Mouse (Mus musculus) layer of hippocampus, postnatal 25 days (tissue): ENCODE data around the gene Rad51b. TPM values are rescaled to one million over a fixed set of nuclear protein-coding genes. Genes with fewer than 3 reads are reported as not detected.

Experiments used
- DNase-seq, 2 experiments: peaks; one replicate each; pipeline ENCODE4 v3.0.0; 2022; ENCODE audit warnings: mixed read lengths in 2 of 2, low spot score in 1 of 2; ENCODE audit errors: extremely low spot score in 1 of 2
- total RNA-seq, 2 experiments: library from RNA; stranded (reverse); gene quantifications; 2 replicates each; pipeline ENCODE4 v1.2.3; 2021

Rad51b gene
- total RNA-seq, 2 experiments from 2014 or later: 0.30 TPM; not detected in 1

DNA sequence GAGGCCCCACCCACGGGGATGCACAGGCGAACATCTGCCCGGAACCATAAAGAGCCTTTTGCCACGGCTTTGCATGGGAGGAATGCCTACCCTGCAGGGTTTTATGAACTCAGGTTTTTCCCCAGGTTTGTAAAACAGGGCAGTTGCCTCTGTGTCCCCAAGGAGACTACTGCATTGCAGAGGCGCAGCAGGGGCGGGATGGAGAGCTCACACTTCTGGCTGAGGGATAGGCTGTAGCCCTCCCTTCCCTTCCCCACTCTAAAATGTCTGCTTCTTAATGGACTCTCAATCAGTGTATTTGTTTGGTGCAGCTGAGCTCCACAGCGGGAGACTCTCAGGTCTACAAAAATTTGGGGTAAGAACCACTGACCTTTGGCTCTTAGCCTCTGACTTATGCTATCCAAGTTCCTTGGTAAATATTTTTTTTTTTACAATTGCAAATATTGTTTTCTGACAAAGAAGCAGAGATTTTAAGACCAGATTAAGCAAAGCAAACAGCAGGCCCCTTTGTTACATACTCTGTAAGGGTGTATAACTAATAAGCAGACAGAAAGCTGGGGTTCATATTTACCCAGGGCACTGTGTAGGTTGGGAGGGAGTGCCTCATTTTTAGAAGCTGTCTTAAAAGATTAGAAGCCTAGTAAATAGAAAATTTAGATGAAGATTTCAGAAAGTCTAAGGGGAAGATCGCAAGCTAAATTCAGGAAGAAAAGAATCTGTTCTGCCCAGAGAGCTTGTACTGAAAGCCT, 507.9 kb downstream of the Rad51b start:
- no peak for DNase-seq

DNA sequence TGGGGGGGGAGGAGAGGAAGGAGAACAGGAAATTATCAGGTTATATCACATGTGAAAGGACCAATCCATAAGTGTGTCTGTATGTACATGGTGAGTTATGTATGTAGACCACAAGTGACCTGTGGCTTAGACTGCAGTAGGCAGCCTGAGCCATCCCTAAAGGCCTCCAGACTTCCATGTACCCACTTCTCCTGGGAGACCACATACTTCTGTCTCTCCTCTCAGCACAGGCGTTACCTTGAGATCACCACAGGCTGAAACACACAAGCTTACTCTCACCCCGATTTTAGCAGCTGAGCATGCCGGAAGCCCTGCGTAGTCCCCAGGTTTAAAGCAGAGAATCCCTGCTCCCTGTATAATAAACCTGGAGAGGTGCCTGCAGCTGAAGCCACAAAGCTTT, 509.9 kb downstream of the Rad51b start:
- no peak for DNase-seq

DNA sequence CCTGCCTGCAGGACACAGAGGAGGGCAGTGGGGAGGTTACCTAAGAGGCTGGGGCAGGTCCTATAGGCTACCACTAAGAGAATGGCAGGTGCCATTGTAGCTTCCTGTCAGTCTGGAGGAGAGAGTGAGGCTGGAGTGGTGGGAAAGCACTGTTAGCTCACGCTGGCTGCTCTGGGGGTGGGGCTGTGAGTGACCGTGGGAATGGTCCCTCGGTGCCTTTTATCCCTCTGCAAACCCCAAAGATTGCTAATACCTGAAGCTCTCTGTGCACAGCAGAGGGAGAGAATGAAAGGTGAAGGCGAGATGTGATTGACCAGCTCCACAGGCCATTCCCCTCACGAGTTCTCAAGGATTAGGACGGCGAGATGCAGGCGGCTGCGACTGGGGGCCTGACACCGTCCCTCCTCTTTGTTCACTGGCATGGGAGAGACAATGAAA, 510.3 kb downstream of the Rad51b start:
- no peak for DNase-seq

DNA sequence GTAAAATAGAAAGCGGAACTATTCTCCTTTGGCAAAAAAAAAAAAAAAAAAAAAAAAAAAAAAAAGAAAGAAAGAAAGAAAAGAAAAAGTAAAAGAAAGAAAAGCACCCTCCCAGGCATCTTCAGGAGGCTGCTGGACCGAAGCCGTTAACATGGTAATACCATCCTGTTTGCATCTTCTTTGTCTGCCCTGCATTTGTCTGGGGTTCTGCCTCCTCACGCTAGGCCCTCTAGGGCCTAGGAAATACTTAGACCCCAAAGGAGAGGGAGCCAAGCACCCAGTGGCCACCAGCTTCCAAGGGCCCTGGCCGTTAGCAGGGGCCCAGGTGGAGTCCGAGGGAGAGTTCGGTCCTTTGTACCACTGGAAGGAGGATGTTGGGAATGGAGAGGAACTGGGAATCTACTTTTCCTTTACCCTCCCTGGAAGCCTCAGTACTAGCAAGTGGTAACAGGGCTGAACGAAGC, 510.9 kb downstream of the Rad51b start:
- no peak for DNase-seq

DNA sequence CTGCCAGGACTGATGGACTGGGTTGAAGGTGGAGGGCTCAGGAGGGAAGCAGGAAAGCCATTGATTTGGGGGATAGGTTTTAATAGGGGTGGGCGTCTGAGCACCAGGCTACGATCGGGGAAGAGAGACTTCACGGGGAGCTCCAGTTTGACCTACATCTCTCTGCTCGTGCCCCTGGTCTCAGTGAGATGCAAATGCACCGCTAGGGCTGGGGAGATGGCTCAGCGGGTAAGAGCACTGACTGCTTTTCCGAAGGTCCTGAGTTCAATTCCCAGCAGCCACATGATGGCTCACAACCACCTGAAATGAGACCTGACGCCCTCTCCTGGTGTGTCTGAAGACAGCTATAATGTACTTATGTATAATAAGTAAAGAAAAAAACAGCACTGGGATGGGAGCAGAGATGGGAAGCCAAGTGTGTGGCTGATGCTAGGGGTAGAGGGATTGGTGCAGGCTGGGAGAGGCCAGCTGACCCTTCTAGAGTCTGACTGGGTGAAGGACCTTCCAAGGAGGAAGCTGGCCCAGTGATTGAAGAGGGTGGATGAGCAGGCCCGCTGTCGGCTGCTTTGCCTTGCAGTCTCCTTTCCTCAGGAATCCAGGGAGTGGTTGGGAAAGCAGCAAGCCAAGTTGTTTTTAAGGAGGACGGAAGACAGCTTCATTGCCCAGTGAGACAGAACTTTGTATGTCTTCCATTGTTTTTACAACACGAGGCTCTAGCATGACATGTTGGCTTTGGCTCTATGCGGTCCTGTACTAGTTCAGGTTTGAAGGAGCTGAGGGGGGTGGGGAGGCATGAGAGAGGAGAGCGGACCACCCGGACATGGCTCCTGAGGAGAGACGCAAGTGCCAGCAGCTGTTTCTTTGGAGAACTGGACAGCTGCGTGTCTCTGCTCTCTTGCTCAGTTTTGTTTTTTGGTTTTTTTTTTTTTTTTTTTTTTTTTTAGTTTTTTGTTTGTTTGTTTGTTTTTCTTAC, 511.6 kb downstream of the Rad51b start:
- DNase-seq: no peak

DNA sequence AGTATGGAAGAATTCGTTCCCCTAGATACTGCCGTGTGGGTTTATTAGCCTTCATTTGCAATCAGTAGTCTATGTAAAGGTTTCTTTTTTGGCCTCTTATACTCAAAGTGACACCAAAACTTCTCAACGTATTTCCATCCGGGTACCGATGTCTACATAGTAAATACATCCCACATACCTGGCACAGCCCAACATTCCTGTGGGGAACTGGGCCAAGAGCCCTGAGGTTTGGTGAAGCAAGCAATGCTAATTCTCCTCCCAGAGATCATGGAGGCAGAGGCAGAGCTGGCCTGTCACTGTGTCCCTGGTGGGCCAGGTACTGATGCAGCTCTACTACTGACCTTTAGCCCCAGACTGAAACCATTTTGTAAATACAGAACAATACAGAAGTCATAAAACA, 512.4 kb downstream of the Rad51b start:
- no peak for DNase-seq

DNA sequence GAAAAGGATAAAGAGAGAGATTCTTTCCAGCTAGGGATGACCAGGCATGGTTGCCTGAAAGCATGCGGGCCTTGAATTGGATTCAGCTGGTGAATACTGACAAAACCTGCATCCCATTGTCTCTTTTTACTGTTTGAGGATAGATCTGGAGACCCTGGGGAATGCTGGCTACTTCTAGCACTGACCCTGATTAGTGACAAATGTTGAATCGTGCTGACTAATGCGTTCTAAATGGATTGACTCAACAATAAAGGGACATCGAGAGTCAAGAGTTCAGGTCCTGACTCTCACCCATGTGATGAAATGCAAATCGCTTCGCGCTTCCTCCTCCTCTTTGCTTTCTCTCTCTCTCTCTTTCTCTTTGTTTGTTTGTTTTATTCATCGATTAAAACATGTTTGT, 515.3 kb downstream of the Rad51b start:
- DNase-seq: no peak

DNA sequence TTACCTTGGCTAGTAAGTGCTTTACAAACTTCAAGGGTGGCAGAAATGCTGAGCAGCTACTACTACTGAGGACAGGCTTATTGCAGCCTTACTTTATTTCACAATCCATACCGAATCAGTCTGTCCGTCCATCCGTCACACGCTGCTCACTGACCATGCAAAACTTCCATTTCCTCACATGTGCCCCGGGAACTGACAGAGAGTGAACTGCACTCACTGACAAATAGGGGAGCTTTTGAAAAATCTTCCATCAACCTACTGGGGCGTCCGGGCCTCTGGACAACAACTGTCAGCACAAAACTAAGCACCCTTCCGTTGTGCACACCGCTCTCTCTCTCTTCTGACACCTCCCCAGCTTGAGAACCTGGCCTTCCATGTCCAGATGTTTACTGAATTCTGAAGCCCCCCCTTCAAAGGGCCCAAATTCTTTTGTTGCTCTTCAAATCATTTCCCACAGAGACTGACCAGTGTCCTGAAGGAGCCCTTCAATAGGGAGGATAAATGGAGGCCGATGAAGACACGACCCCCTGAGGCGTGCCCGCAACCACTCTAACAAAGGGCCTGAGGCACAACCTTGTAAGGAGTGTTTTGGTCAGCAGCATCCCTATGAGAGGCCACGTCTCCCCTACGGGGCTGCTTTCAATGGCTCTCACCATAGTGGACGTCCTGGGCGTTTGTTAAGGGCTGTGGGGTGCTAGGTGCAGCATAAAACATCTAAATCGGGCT, 515.9 kb downstream of the Rad51b start:
- no peak for DNase-seq

DNA sequence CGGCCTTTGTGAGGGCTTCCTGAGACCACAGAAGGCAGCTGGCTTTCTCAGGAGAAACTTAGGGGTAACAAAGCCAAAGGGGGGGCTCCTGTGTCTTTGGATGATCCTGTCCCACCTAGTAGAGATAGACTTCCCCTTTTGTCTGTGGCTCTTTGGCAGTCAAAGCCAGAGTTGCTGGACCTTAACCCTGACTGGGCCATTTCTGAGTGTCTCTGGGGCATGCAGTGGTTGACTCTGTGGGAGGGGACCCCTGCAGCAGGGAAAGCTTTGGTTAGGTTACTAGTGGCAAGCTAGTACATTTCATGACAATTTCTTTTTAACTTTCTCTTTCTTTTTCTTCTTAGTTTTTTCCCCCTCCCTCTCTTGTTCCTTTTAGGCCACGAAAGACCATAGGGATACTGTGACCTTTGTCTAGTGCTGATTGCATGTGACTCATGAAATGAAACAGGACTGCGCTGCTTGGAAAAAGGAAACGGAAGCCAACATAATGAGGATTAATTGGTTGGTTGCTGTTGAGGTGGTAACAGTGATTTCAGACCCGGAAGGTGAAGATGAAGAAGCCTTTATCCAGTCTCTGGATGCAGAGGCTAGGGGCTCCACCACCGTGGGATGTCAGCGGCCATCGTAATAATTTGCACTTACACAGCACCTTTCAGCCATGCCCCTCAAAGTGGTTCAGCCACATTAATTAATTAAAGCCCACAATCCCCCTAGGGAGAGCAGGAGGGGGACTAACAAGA, 516.7 kb downstream of the Rad51b start:
- DNase-seq: no peak

DNA sequence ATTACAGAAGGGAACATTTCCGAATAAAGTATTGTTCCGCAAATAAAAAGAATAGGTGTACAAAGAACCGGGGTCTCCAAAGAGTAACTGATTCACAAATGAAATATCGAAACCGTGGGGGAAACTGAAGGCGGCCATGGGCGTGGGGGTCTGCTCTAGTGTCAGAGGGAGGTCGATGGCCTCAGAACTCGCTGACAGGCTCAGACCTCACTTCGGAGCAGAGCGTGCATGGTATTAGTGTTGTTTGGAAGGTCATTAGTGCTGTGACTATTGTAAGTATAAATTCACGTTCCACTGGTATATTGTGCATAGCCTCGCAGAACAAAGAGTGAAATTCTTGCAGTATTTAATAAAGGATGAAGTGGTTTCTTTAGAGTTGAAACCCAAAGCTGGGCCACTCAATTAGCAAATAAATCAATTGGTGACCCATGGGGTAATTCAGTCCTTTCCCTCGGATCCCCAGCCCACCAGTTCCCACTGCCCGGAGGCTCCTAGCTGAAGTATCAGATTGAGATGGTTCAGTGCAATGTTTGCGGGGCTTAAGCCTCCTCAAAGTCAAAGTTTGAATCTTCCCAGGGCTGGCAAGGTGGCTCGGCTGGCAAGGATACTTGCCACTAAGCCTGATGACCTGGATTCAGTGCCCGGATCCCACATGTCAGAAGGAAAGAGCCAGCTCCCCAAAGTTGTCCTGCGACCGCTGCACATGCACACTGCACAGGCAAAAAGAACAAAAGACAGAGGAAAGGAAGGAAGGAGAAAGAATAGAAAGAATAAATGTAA, 517.4 kb downstream of the Rad51b start:
- no peak for DNase-seq

DNA sequence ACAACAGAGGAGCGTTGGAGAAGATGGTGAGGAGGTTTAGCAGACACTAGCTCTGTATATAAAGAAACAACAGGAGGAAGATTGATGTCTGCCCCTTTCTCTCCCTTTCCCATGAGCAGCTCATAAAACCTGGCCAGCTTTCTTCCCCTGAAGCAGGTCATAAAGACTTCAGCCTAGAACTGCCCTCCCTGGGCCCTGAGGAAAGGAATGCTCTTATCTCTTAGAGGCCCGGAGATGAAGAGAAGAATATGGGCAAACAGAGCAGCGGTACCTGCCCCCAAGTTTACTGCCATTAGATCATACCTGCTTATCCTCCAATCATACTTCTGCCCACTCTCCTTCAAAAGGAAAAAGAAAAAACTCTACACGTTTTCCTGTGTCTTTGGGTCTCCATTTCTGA, 519.2 kb downstream of the Rad51b start:
- DNase-seq: no peak

DNA sequence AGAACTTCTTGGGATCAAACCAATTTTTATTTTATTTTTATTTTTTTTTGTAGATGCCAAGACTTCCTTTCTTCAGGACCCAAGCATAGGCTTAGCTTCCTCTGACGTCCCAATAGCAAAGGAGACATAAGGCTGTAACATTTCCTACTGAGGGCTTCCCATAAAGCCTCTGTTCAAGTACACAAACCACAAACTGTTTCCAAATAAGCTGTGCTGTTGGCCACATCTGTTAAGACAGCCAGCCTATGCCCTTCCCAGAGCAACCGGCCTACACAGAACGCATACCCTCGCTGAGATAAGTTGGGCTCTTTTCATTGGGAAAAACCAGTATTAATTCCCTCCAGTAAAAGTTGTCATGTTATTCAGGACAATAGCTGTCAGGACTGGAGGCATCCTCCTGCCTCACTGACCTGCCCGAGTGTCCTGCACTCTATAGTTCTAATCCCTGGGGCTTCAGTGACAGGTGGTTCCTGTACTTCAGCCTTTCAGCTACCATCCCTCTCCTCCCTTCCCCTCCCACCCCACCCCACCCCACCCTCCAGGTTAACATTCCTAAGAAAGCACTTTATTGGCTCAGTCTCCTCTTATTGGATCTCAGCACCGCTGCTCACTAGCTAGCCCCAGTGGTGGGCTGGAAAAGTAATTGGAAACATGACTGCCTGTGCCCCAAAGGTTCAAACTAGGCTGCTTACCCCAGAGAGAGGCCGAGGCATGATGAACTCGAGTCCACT, 523.3 kb downstream of the Rad51b start:
- no peak for DNase-seq

DNA sequence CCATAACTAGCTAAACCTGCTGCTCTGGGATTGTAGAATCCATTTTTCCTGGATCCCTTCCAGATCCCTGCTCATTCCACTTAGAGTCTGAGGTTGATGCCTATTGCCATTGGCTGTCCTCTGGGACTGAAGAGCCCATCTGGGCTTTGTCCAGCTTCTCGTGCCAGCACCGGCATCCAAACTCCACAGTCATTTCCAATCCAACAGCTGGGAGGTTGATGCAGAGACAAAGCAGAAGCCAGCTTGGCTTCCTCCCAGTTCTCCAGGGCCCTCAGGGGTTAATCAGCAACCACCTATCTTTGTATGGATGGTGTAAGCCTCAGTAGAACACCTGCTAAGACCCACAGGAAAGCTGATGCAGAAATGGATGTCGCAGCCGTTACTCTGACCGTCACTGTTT, 524.8 kb downstream of the Rad51b start:
- no peak for DNase-seq

DNA sequence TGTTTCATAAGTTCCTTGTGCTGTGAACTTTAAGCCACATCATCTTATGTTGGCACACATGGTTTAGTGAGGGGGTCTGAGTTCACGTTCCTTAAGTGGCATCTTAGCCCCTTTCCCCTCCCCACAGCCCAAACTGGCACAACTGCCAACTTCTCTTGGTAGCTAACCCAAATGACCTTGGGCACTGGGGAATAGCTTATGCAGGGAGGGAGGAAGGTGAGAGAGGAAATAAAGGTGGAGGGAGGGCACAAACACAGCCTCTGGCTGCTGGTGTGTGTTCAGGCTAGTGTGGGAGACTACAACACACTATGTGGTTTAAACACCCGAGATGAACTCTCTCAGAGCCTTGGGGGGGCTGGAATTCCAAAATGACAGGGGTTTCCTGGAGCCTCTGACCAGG, 525.3 kb downstream of the Rad51b start:
- no peak for DNase-seq

DNA sequence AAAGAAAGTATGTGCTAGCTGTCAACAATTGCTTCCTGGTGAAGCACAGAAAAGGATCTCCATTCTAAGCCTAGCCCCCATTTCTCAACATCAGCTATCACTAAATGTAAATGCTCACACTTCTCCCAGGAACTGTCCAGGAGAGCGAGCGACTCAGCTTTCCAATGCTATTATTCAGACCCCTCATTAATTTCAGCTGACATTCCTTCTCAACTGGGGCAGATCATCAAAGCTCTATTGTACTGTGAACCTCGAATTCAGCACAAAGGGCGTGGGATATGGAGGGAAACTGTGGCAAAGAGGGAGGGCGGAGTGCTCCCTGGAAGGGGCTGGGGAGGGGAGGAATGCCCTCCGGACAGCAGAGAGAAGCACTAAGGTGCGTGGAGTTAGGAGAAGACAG, 528.8 kb downstream of the Rad51b start:
- DNase-seq: no peak

DNA sequence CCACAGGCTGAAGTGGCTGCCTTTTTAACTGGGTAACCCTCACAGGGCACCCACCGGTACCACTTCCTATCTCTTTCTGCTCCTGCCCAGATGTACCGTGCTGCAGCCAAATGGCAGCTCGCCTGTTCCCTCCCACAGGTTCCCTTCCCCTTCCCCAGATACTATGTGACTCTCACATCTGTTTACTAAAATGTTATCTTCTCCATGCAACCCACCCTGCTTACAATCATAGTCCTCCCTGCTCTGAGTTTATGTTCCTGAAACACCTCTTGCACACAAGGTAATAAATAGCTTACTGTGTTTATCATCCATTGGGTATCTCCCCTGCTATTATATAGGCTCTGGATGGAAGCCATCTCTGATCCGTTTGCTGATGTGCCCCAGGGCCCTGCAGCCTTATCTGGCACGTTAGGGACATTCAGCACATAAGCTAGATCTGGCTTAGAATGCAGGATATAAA, 530.2 kb downstream of the Rad51b start:
- no peak for DNase-seq

DNA sequence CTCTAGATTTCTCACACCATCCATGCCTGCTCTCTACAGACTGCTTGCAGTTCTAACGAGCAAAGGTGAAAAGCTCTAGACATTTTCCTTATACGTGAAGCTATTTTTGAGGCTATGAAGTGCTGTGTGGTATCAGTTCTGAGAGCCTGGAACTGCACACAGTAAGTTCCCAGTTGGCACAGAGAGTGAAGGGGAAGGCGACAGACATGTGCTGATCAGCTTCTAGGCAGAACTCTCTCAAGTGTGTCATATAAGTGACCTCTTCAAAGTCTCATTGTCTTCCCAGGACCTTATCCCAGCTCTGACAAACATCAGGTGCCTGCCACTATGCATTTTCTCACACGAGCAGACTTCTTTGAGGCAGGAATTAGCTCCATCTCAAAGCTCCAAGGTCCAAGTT, 530.7 kb downstream of the Rad51b start:
- DNase-seq: no peak

DNA sequence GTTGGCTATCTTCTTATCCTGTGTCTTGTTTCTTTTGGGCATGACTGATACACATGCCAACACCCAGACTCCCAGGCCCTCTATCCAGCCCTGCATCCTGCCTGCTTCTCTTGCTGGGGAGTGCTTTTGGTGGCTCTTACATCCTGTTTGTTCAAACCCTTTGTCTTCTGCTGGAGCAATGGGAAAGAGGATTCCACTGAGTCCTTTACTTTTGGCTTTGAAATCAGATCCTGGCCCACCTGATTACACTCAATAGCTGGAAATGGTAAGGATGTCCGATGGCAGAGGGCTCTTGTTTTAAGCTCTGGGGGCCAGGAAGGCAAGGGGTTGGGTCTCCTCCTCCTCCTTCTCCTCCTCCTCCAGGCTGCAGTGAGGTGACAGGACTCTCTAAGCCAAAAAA, 533.6 kb downstream of the Rad51b start:
- DNase-seq: no peak

DNA sequence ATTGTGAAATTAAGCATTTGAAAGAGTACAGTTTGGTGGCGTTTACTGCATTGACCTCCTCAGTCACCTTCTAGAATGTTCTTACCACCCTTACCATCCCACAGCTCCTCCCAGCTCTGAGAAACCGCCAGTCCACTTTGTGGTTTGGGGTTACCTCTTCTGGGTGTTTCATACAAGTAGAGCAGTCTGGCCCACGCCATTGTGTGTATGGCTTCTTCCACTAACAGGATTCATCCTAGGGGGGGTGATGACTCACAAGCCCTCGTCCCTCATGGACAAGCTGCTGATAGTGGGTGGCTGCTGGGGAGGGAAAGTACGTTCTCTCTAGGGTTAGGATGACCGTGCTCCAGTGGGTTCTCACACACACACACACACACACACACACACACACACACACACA, 535.5 kb downstream of the Rad51b start:
- DNase-seq: no peak
